Mouse (Mus musculus): ENCODE measurements around the gene Mast4. TPM values are rescaled to one million over a fixed set of nuclear protein-coding genes. Genes with fewer than 3 reads are reported as not detected.

The Mast4 gene
- polyA plus RNA-seq, 1 experiment from 2014 or later, result 19.5 TPM

GRCm38 (mm10) chr13:102758021-102758420 lies 576.3 kb downstream of the Mast4 start:
- H3K9me3 ChIP-seq (ENCODE audit: control insufficient read depth, low read length), result no peaks in the 10 kb centered on the region
- H3K27ac ChIP-seq (ENCODE audit: low read depth, low read length), result no peak overlapping the region
- no peak overlapping the region for H3K4me2 ChIP-seq (ENCODE audit: low read depth)
- H3K36me3 ChIP-seq (ENCODE audit: control insufficient read depth, insufficient read depth, low read length), result no peaks in the 10 kb centered on the region
- ATAC-seq (ENCODE audit: insufficient read depth, low FRiP score, low TSS enrichment) (no peak), DNase-seq (ENCODE audit: low spot score) (no peak)
- no peaks in the 10 kb centered on the region for H3K4me1 ChIP-seq (ENCODE audit: control insufficient read depth, insufficient read depth, low read length)
- H3K4me3 ChIP-seq (ENCODE audit: low read depth, low read length), result no peak overlapping the region
- no peaks in the 10 kb centered on the region for H3K27me3 ChIP-seq (ENCODE audit: control insufficient read depth, insufficient read depth, low read length)
- H3K9ac ChIP-seq (ENCODE audit: low read length), result no peak overlapping the region
- 95% methylated on average over 6 of the region's 6 CpGs for WGBS

DNA sequence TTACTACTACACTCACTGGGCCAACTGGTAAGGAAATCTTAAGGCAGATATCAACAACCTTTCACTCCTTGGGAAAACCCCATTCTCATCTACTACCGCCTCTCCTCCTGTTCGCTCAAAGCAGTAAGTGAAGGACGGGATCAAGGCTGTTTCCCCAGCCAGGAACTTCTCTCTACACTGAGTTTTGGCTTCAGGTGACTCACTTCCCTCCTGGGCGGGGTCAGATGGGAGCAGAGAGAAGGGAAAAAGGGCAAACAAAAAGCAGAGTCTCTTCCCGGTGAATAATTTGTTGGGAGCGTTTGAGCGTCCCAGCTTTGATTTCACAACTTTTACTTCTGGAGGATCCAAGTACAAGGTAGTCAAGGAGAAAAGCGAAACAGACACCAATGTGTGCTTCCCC lies 578.2 kb downstream of the Mast4 start:
- DNase-seq (ENCODE audit: low spot score), result no peak

DNA sequence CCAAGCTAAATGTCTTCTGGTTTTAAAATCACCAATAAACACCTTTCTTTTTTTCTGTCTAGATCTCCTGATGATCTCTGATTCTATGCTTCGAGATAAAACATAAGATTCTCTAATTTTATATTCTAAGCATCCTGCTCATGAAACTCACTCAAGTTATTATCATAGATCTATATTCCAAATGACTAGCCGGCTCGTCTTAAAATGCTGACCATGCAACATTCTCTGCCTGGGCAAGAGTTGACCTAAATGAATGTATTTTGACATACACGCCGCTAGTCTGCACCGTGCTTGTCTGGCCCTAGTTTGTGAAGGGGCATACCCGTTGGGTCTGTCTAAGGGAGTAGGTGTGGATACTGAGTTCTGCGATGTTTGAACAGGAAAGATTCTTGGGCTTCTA lies 579.2 kb downstream of the Mast4 start:
- H3K9ac ChIP-seq (ENCODE audit: low read length), result no peak overlapping the region
- no peaks in the 10 kb centered on the region for H3K9me3 ChIP-seq (ENCODE audit: control insufficient read depth, low read length)
- no peaks in the 10 kb centered on the region for H3K36me3 ChIP-seq (ENCODE audit: control insufficient read depth, insufficient read depth, low read length)
- no peak overlapping the region for H3K4me3 ChIP-seq (ENCODE audit: low read depth, low read length)
- no peak overlapping the region for H3K27ac ChIP-seq (ENCODE audit: low read depth, low read length)
- H3K4me2 ChIP-seq (ENCODE audit: low read depth), result no peak overlapping the region
- ATAC-seq (ENCODE audit: insufficient read depth, low FRiP score, low TSS enrichment), result no peak
- no peaks in the 10 kb centered on the region for H3K4me1 ChIP-seq (ENCODE audit: control insufficient read depth, insufficient read depth, low read length)
- 91% methylated on average over 8 of the region's 8 CpGs for WGBS
- H3K27me3 ChIP-seq (ENCODE audit: control insufficient read depth, insufficient read depth, low read length), result no peaks in the 10 kb centered on the region
- no peak for DNase-seq (ENCODE audit: low spot score)

More for the DNA sequence above, 578.2 kb downstream of the Mast4 start:
- Histone ChIP-seq H3K9ac (ENCODE audit: low read length) (no peak overlapping the region), H3K4me3 (ENCODE audit: low read depth, low read length) (no peak overlapping the region), H3K36me3 (ENCODE audit: control insufficient read depth, insufficient read depth, low read length) (no peaks in the 10 kb centered on the region), H3K4me1 (ENCODE audit: control insufficient read depth, insufficient read depth, low read length) (no peaks in the 10 kb centered on the region), H3K9me3 (ENCODE audit: control insufficient read depth, low read length) (no peaks in the 10 kb centered on the region), H3K27me3 (ENCODE audit: control insufficient read depth, insufficient read depth, low read length) (no peaks in the 10 kb centered on the region), H3K4me2 (ENCODE audit: low read depth) (no peak overlapping the region), H3K27ac (ENCODE audit: low read depth, low read length) (no peak overlapping the region)
- no peak for ATAC-seq (ENCODE audit: insufficient read depth, low FRiP score, low TSS enrichment)
- 96% methylated on average over 8 of the region's 8 CpGs for WGBS

DNA sequence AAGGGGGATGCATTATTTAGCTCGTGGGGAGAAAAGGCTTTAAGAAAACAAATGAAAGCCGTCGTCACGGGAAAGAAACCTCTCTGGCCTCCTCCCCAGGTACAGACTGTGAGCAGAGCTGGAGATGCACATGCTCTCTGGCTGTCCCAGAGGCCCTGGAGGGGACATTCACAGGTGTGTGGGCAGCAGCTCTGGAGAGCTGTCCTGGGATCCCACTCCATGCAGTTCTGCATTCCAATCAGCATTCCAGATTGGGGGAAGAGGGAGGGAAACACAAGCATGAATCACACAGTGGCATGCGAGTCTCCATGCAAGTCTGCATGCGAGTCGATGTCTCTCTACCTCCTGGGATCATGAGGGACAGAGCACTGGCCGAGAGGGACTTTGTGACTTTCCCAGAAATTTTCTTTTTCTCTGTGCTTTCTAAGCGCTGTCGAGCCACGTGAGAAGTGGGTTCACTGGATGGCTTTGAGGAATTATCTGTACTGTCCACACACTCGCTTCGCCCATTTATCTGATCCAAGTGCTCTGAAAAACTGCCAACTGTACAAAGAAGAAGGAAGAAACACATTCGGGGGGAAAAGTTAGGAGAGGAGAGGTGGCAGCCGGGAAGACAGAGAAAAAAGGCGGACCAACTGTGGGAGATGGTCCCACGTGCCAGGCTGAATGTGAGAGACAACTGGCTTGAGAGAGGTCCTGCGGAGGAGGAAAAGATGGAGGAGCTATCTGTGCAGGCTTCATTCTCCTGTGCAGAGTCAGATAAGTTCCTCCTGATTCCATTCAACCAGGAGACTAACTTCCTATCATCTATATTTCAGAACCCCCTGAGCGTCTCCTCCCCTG lies 580.4 kb downstream of the Mast4 start:
- H3K36me3 ChIP-seq (ENCODE audit: control insufficient read depth, insufficient read depth, low read length), result no peaks in the 10 kb centered on the region; the same call in 1 of the 2 replicates
- 85% methylated on average over 19 of the region's 19 CpGs for WGBS

GRCm38 (mm10) chr13:102749891-102750290 lies 584.4 kb downstream of the Mast4 start:
- Histone ChIP-seq H3K4me2 (ENCODE audit: low read depth) (no peak overlapping the region), H3K27me3 (ENCODE audit: control insufficient read depth, insufficient read depth, low read length) (no peaks in the 10 kb centered on the region), H3K9ac (ENCODE audit: low read length) (no peak overlapping the region), H3K36me3 (ENCODE audit: control insufficient read depth, insufficient read depth, low read length) (no peaks in the 10 kb centered on the region; the same call in 1 of the 2 replicates), H3K4me1 (ENCODE audit: control insufficient read depth, insufficient read depth, low read length) (no peaks in the 10 kb centered on the region), H3K9me3 (ENCODE audit: control insufficient read depth, low read length) (no peaks in the 10 kb centered on the region), H3K27ac (ENCODE audit: low read depth, low read length) (no peak overlapping the region), H3K4me3 (ENCODE audit: low read depth, low read length) (no peak overlapping the region)
- WGBS, result 87% methylated on average over 10 of the region's 10 CpGs
- no peak for DNase-seq (ENCODE audit: low spot score)
- no peak for ATAC-seq (ENCODE audit: insufficient read depth, low FRiP score, low TSS enrichment)

More for the DNA sequence above, 580.4 kb downstream of the Mast4 start:
- Histone ChIP-seq H3K27me3 (ENCODE audit: control insufficient read depth, insufficient read depth, low read length) (no peaks in the 10 kb centered on the region), H3K4me1 (ENCODE audit: control insufficient read depth, insufficient read depth, low read length) (no peaks in the 10 kb centered on the region), H3K27ac (ENCODE audit: low read depth, low read length) (no peak overlapping the region), H3K4me3 (ENCODE audit: low read depth, low read length) (no peak overlapping the region), H3K4me2 (ENCODE audit: low read depth) (no peak overlapping the region), H3K9me3 (ENCODE audit: control insufficient read depth, low read length) (no peaks in the 10 kb centered on the region), H3K9ac (ENCODE audit: low read length) (no peak overlapping the region)
- ATAC-seq (ENCODE audit: insufficient read depth, low FRiP score, low TSS enrichment) (no peak), DNase-seq (ENCODE audit: low spot score) (no peak)

DNA sequence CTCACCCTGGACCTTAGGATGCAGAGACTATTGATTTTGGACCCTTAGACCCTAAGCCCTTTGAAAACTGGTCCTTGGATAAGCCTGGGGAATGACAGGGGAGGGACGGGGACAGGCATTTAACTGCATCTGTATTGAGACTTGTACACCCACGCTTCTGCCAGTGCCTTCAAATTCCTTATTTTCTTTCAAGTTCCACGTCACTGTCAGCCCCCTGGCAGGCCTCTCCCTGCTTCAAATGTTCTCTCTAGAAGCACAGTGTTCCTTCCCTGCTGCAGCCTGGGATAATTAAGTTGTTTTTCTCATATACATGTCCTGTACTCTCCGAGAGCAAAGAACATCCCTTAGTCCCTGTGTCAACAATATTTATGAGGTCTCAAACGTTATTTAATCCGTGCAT lies 585.1 kb downstream of the Mast4 start:
- no peak for ATAC-seq (ENCODE audit: insufficient read depth, low FRiP score, low TSS enrichment)
- Histone ChIP-seq H3K4me3 (ENCODE audit: low read depth, low read length) (no peak overlapping the region), H3K27me3 (ENCODE audit: control insufficient read depth, insufficient read depth, low read length) (no peaks in the 10 kb centered on the region), H3K9ac (ENCODE audit: low read length) (no peak overlapping the region), H3K27ac (ENCODE audit: low read depth, low read length) (no peak overlapping the region), H3K36me3 (ENCODE audit: control insufficient read depth, insufficient read depth, low read length) (no peaks in the 10 kb centered on the region; the same call in 1 of the 2 replicates), H3K4me1 (ENCODE audit: control insufficient read depth, insufficient read depth, low read length) (no peaks in the 10 kb centered on the region), H3K9me3 (ENCODE audit: control insufficient read depth, low read length) (no peaks in the 10 kb centered on the region), H3K4me2 (ENCODE audit: low read depth) (no peak overlapping the region)
- WGBS, result 67% methylated on average over 6 of the region's 6 CpGs
- no peak for DNase-seq (ENCODE audit: low spot score)

DNA sequence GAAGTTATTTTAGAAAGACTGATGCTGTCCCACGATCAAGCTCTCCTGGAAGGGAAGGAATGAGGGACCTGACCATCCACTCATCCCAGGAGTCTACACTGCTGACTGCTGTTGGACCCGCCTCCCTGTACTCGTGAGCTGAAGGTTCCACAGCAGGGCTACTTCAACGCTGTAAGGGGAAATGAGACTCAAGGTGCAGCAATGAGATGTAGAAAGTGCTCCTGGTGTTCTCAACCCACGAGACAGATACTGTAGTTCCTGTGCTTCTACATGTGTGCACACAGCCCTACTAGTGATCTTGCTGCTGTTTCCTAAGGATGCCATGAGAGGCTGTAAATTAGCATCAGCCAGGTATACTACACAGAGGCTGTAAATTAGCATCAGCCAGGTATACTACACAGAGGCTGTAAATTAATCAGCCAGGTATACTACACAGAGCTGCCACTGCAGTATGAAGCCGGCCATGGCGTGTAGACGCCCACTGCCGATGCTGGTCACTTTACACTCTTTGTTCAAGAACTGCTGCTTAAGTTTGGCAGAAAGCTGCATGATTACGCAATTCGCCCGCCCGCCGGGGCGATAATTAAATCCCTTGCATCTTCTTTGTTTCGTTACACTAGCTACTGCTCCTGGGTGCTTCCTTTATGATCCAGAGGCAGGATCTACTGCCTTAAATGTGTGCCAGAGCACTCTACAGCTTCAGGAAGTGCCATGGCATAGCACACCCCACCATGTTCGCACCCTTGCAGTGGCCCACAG lies 587.3 kb downstream of the Mast4 start:
- 89% methylated on average over 17 of the region's 17 CpGs for WGBS
- no peaks in the 10 kb centered on the region; the same call in 1 of the 2 replicates for H3K36me3 ChIP-seq (ENCODE audit: control insufficient read depth, insufficient read depth, low read length)
- H3K9ac ChIP-seq (ENCODE audit: low read length), result no peak overlapping the region
- no peak overlapping the region for H3K4me2 ChIP-seq (ENCODE audit: low read depth)
- no peak overlapping the region for H3K27ac ChIP-seq (ENCODE audit: low read depth, low read length)
- H3K4me3 ChIP-seq (ENCODE audit: low read depth, low read length), result no peak overlapping the region
- ATAC-seq (ENCODE audit: insufficient read depth, low FRiP score, low TSS enrichment) (no peak), DNase-seq (ENCODE audit: low spot score) (no peak)
- no peaks in the 10 kb centered on the region for H3K9me3 ChIP-seq (ENCODE audit: control insufficient read depth, low read length)
- H3K4me1 ChIP-seq (ENCODE audit: control insufficient read depth, insufficient read depth, low read length), result no peaks in the 10 kb centered on the region
- H3K27me3 ChIP-seq (ENCODE audit: control insufficient read depth, insufficient read depth, low read length), result no peaks in the 10 kb centered on the region

- ATAC-seq (ENCODE audit: insufficient read depth, low FRiP score, low TSS enrichment) (no peak), DNase-seq (ENCODE audit: low spot score) (no peak)
- Histone ChIP-seq H3K27ac (ENCODE audit: low read depth, low read length) (no peak overlapping the region), H3K4me3 (ENCODE audit: low read depth, low read length) (no peak overlapping the region), H3K27me3 (ENCODE audit: control insufficient read depth, insufficient read depth, low read length) (no peaks in the 10 kb centered on the region), H3K9ac (ENCODE audit: low read length) (no peak overlapping the region), H3K4me2 (ENCODE audit: low read depth) (no peak overlapping the region), H3K36me3 (ENCODE audit: control insufficient read depth, insufficient read depth, low read length) (no peaks in the 10 kb centered on the region; the same call in 1 of the 2 replicates), H3K9me3 (ENCODE audit: control insufficient read depth, low read length) (no peaks in the 10 kb centered on the region), H3K4me1 (ENCODE audit: control insufficient read depth, insufficient read depth, low read length) (no peaks in the 10 kb centered on the region)
- WGBS, result 85% methylated on average over 9 of the region's 9 CpGs
These were observed 588.5 kb downstream of the Mast4 start for GRCm38 (mm10) chr13:102745626-102746342.
